Mouse (Mus musculus): ENCODE results near the gene Abtb1. TPM values are rescaled to one million over a fixed set of nuclear protein-coding genes. Genes with fewer than 3 reads are reported as not detected.
A peak's percentile ranks its signal among the peaks of the same experiment; 100 is the strongest.

Gene Abtb1
- polyA plus RNA-seq, 1 experiment from 2014 or later = 26.6 TPM

DNA sequence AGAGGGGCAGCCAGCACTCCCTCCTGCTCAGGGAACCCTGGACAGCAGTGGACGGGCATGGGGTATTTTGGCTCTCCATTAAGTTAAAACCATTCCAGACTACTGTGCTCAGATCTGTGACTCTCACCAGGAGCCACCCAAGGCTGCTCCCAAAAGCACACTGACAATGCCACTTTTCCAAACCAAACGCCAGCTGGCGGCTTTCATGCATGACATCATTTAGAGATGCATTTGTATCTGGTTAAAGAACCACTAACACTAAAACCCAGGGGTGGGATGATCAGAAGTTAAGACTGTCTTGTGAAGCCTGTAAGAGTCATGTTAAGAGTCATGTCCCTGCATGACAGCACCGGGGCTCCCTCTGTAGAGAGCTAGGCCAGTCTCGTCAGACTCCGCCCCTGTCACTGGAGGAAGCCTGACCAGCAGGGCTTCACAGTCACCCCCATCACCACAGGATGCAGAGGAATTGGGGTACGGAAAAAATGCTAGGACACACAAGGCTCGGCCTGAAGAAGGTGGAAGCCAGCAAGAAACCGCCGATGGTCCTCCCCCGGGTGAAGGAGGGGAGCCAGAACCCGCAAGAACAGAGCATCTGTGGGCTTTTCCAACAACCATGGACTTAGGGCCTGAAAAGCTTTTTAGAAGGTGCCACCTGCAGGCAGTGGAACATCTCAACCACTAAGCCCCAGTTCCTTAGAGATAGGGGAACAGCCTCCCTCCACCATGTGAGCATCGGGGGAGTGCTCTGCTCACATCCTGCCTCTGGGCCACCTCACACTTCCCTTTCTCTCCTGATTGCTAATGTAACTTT, 14.2 kb downstream of the Abtb1 start:
- 62% methylated on average over 13 of the region's 13 CpGs for WGBS
- H3K4me3 ChIP-seq (ENCODE audit: low read length) = no peak overlapping the region
- ATAC-seq = no peak
- H3K4me2 ChIP-seq (ENCODE audit: low read depth, low read length) = no peak overlapping the region
- H3K36me3 ChIP-seq (ENCODE audit: control insufficient read depth, insufficient read depth, low read length) = no peaks in the 10 kb centered on the region
- H3K27me3 ChIP-seq (replicated peaks; ENCODE audit: control insufficient read depth, insufficient read depth, low read length) = no peaks in the 10 kb centered on the region
- H3K4me1 ChIP-seq (ENCODE audit: control insufficient read depth, insufficient read depth, low read length) = peaks cover 8% of the 10 kb centered on the region
- H3K9ac ChIP-seq (ENCODE audit: low read depth, low read length) = no peak overlapping the region
- H3K9me3 ChIP-seq (ENCODE audit: control insufficient read depth, low read length) = no peaks in the 10 kb centered on the region
- 0 out of 2 replicates have a peak overlapping the region, but pooled peaks have one; percentile 5 for H3K27ac ChIP-seq (ENCODE audit: low read length)

DNA sequence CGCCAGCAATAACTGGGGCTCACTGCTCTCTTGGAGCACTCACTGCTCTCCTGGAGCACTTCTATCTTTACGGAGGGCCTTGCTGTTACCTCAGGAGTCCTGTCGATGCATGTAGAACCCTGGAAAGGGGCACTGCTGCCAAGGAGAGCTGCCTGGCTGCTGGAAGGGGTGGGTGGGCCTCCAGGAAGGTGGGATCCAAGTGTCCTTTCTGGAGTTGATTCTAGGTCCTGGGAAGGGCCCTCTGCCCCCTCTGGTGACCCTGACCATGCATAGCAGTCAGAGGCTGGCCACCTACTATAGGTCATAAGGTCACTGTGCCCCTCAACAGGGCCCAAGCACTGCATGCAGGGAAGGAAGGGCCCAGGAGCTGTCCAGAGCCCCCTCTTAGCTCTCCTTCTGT, 14.8 kb downstream of the Abtb1 start:
- WGBS = 69% methylated on average over 3 of the region's 3 CpGs
- ATAC-seq = no peak
- H3K9me3 ChIP-seq (ENCODE audit: control insufficient read depth, low read length) = no peaks in the 10 kb centered on the region
- H3K27me3 ChIP-seq (replicated peaks; ENCODE audit: control insufficient read depth, insufficient read depth, low read length) = no peaks in the 10 kb centered on the region
- no peak overlapping the region for H3K9ac ChIP-seq (ENCODE audit: low read depth, low read length)
- peaks cover 8% of the 10 kb centered on the region for H3K4me1 ChIP-seq (ENCODE audit: control insufficient read depth, insufficient read depth, low read length)
- no peak overlapping the region for H3K4me2 ChIP-seq (ENCODE audit: low read depth, low read length)
- no peak overlapping the region for H3K4me3 ChIP-seq (ENCODE audit: low read length)
- no peaks in the 10 kb centered on the region for H3K36me3 ChIP-seq (ENCODE audit: control insufficient read depth, insufficient read depth, low read length)
- 0 out of 2 replicates have a peak overlapping the region, but pooled peaks have one; percentile 5 for H3K27ac ChIP-seq (ENCODE audit: low read length)

DNA sequence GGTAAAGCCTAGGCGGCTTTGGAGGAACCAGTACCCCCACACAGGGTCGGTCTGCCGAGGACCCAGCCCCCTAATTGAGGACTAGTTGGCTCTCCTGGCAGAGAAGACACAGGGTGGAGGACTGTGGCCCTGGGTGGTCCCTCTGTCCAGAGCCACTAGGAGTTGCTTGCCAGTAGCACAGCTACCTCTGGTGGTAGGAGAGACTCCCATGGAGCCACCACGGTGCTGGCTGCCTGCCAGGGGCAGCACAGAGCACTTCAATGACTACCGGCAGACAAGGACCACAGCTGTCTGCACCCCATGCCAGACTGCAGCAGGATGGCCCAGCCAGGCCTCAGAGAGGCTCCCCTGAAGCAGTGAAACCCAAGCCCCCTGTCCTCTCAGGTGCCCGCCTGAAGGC, 15.2 kb downstream of the Abtb1 start:
- Histone ChIP-seq H3K9ac (ENCODE audit: low read depth, low read length) (no peak overlapping the region), H3K36me3 (ENCODE audit: control insufficient read depth, insufficient read depth, low read length) (no peaks in the 10 kb centered on the region), H3K27me3 (replicated peaks; ENCODE audit: control insufficient read depth, insufficient read depth, low read length) (no peaks in the 10 kb centered on the region), H3K4me1 (ENCODE audit: control insufficient read depth, insufficient read depth, low read length) (peaks cover 8% of the 10 kb centered on the region), H3K4me2 (ENCODE audit: low read depth, low read length) (no peak overlapping the region), H3K4me3 (ENCODE audit: low read length) (no peak overlapping the region), H3K27ac (ENCODE audit: low read length) (no peak overlapping the region), H3K9me3 (ENCODE audit: control insufficient read depth, low read length) (no peaks in the 10 kb centered on the region)
- WGBS = 31% methylated on average over 6 of the region's 6 CpGs
- peak; percentile 63 for ATAC-seq

DNA sequence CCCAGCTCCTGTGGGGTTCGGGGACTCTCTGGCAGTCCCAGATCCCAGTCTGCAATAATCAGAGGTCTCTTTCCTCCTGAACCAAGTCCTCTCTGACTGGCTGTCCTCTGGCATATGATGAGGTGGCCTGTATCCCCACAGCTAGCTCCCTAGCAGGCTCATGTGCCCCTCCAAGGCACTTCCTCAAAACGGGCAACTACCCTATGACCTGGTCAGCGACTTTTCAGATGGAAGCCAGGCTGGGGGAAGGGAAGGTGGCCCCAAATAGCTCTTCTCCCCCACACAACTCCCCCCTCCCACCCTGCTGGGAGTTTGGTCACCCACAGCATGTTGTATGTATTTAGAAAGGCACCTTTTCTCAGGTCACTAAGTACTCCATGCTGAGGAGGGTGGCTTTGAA, 15.7 kb downstream of the Abtb1 start:
- Histone ChIP-seq H3K27ac (ENCODE audit: low read length) (no peak overlapping the region), H3K9me3 (ENCODE audit: control insufficient read depth, low read length) (no peaks in the 10 kb centered on the region), H3K4me3 (ENCODE audit: low read length) (no peak overlapping the region), H3K4me1 (ENCODE audit: control insufficient read depth, insufficient read depth, low read length) (peaks cover 10% of the 10 kb centered on the region), H3K9ac (ENCODE audit: low read depth, low read length) (no peak overlapping the region), H3K36me3 (ENCODE audit: control insufficient read depth, insufficient read depth, low read length) (no peaks in the 10 kb centered on the region), H3K4me2 (ENCODE audit: low read depth, low read length) (no peak overlapping the region), H3K27me3 (replicated peaks; ENCODE audit: control insufficient read depth, insufficient read depth, low read length) (no peaks in the 10 kb centered on the region)
- ATAC-seq = no peak
- WGBS = 67% methylated on average over 3 of the region's 3 CpGs

DNA sequence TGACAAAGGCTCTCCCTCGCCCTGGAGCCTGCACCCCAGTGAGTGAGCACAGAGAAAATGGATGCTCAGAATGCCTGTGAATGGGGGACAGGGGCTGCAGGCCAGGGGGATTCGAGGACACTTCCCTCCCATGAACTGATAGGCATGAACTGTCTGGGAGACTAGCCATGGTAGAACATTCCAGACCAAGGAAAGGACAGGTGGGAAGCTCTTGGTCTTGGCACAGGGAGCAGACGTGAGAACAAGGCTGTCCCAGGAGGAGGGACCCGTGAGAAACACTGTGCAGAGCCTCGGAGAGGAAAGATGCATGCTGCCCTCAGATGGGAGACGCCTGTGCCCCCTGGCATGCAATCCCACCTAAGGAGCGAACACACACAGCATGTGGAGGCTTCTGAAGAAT, 17.6 kb downstream of the Abtb1 start:
- H3K4me3 ChIP-seq (ENCODE audit: low read length) = no peak overlapping the region
- H3K4me2 ChIP-seq (ENCODE audit: low read depth, low read length) = no peak overlapping the region
- no peak overlapping the region for H3K9ac ChIP-seq (ENCODE audit: low read depth, low read length)
- no peak overlapping the region for H3K27ac ChIP-seq (ENCODE audit: low read length)
- no peak for ATAC-seq
- 72% methylated on average over 7 of the region's 7 CpGs for WGBS
- no peaks in the 10 kb centered on the region for H3K9me3 ChIP-seq (ENCODE audit: control insufficient read depth, low read length)
- peaks cover 17% of the 10 kb centered on the region for H3K4me1 ChIP-seq (ENCODE audit: control insufficient read depth, insufficient read depth, low read length)
- H3K36me3 ChIP-seq (ENCODE audit: control insufficient read depth, insufficient read depth, low read length) = no peaks in the 10 kb centered on the region
- no peaks in the 10 kb centered on the region for H3K27me3 ChIP-seq (replicated peaks; ENCODE audit: control insufficient read depth, insufficient read depth, low read length)

DNA sequence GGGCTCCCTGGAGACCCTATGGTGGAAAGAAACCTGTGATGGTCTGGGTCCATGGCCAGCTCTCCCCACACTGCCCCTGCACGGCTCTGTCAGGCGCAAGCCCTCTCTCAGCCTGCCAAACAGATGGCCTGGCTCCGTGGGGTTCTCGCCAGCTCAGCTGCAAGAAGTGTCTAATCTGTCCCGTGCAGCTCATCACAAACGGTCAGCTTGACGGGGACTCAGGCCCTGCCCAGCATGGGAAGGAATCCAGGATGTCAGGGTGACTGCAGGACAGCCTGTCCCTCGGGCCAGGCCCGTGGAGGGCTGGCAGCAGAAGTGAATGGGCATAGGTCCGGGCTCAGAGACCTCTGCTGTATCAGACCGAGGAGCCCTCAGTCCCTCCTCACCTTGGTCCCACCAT, 19.9 kb downstream of the Abtb1 start:
- H3K9ac ChIP-seq (ENCODE audit: low read depth, low read length) = no peak overlapping the region
- 70% methylated on average over 11 of the region's 11 CpGs for WGBS
- H3K36me3 ChIP-seq (ENCODE audit: control insufficient read depth, insufficient read depth, low read length) = no peaks in the 10 kb centered on the region
- no peak for ATAC-seq
- H3K27ac ChIP-seq (ENCODE audit: low read length) = no peak overlapping the region
- H3K27me3 ChIP-seq (replicated peaks; ENCODE audit: control insufficient read depth, insufficient read depth, low read length) = no peaks in the 10 kb centered on the region
- no peak overlapping the region for H3K4me2 ChIP-seq (ENCODE audit: low read depth, low read length)
- H3K9me3 ChIP-seq (ENCODE audit: control insufficient read depth, low read length) = no peaks in the 10 kb centered on the region
- peaks cover 14% of the 10 kb centered on the region for H3K4me1 ChIP-seq (ENCODE audit: control insufficient read depth, insufficient read depth, low read length)
- no peak overlapping the region for H3K4me3 ChIP-seq (ENCODE audit: low read length)

DNA sequence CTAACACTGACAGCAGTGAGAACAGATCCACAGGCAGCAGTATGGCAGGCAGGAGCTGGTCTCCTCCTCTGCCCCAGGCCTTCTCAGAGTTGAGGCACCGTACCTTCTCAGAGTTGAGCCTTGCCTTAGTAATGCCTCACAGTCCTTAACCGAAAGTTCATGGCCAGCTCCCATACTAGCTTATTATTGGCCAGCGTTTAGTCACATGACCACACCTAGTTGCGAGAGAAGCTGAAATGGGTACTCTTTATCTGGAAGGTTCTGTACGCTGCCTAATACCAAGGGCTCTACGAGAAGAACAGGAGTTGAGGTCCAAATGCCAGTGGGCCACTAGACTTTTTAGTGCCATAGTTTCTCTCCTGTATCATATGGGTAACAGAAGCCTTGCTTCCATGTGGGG, 20.5 kb downstream of the Abtb1 start:
- Histone ChIP-seq H3K4me2 (ENCODE audit: low read depth, low read length) (no peak overlapping the region), H3K27ac (ENCODE audit: low read length) (no peak overlapping the region), H3K36me3 (ENCODE audit: control insufficient read depth, insufficient read depth, low read length) (no peaks in the 10 kb centered on the region), H3K4me1 (ENCODE audit: control insufficient read depth, insufficient read depth, low read length) (peaks cover 9% of the 10 kb centered on the region), H3K27me3 (replicated peaks; ENCODE audit: control insufficient read depth, insufficient read depth, low read length) (no peaks in the 10 kb centered on the region), H3K9ac (ENCODE audit: low read depth, low read length) (no peak overlapping the region), H3K9me3 (ENCODE audit: control insufficient read depth, low read length) (no peaks in the 10 kb centered on the region), H3K4me3 (ENCODE audit: low read length) (no peak overlapping the region)
- ATAC-seq = peak; percentile 14; the same call in 1 of the 2 replicates
- WGBS = 91% methylated on average over 6 of the region's 6 CpGs

DNA sequence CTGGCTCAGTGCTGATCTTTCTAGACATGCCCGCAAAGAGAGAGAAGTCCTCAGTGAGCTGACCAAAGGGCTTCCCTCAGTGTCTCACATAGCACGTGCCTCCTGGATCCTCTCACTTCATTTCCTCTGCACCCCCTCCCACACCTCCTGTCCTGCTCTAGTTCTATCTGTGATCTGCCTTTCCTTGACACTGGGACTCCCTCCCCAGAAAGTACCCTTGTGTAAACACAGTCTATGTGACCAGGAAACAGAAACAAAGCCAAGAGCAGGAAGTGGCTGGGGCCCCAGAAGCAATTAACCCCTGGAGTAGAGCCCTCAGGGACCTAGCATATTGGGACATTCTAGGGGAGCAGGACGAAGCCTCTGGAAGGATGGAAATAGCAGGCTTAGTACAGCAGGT, 20.9 kb downstream of the Abtb1 start:
- peaks cover 9% of the 10 kb centered on the region for H3K4me1 ChIP-seq (ENCODE audit: control insufficient read depth, insufficient read depth, low read length)
- H3K27ac ChIP-seq (ENCODE audit: low read length) = no peak overlapping the region
- no peaks in the 10 kb centered on the region for H3K36me3 ChIP-seq (ENCODE audit: control insufficient read depth, insufficient read depth, low read length)
- H3K27me3 ChIP-seq (replicated peaks; ENCODE audit: control insufficient read depth, insufficient read depth, low read length) = no peaks in the 10 kb centered on the region
- WGBS = 18% methylated on average over 3 of the region's 3 CpGs
- no peak overlapping the region for H3K4me3 ChIP-seq (ENCODE audit: low read length)
- no peak overlapping the region for H3K4me2 ChIP-seq (ENCODE audit: low read depth, low read length)
- no peak overlapping the region for H3K9ac ChIP-seq (ENCODE audit: low read depth, low read length)
- no peaks in the 10 kb centered on the region for H3K9me3 ChIP-seq (ENCODE audit: control insufficient read depth, low read length)
- ATAC-seq = peak; percentile 63

DNA sequence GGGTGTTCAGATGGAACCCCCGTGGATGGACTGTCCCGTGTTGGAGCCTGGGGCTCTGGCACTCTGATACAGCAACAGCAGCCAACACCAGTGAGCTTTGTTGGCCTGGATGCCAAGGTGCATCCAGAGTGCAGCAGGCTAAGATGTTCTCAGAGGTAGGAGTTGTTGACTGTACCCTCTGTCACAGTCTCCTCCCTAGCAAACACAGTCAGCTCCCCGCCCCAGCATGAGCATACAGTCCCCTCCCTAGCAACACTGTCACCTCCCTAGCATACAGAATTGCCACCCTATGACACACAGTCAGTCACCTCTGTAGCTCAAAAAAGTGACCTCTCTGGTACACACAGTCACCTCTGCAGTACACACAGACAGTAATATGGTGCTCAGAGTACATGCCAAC, 24.9 kb downstream of the Abtb1 start:
- no peaks in the 10 kb centered on the region for H3K27me3 ChIP-seq (replicated peaks; ENCODE audit: control insufficient read depth, insufficient read depth, low read length)
- ATAC-seq = no peak
- H3K27ac ChIP-seq (ENCODE audit: low read length) = no peak overlapping the region
- H3K9ac ChIP-seq (ENCODE audit: low read depth, low read length) = no peak overlapping the region
- H3K9me3 ChIP-seq (ENCODE audit: control insufficient read depth, low read length) = no peaks in the 10 kb centered on the region
- H3K4me2 ChIP-seq (ENCODE audit: low read depth, low read length) = no peak overlapping the region
- peaks cover 9% of the 10 kb centered on the region for H3K4me1 ChIP-seq (ENCODE audit: control insufficient read depth, insufficient read depth, low read length)
- WGBS = 80% methylated on average over 3 of the region's 3 CpGs
- H3K4me3 ChIP-seq (ENCODE audit: low read length) = no peak overlapping the region
- no peaks in the 10 kb centered on the region for H3K36me3 ChIP-seq (ENCODE audit: control insufficient read depth, insufficient read depth, low read length)

DNA sequence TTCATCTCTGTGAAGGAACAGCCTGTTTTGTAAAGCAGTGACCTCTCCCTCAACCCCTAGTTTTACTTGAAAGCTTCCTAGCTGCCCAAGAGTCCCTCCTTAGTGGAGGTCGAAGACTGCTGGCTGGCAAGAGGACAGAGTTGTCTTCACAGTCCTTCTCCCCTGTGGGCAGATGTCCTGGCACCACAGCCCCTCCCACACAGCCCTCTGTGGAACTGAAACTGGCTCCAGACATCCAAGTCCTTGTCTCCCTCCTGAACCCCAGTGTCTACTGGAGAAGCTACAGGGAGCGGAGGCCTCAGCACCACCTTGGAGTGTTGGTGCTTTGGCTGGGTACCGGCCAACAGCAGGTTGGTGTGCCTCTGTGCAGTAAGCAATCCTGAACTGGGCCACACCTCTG, 26.3 kb downstream of the Abtb1 start:
- 86% methylated on average over 3 of the region's 3 CpGs for WGBS
- Histone ChIP-seq H3K4me3 (ENCODE audit: low read length) (no peak overlapping the region), H3K9ac (ENCODE audit: low read depth, low read length) (no peak overlapping the region), H3K36me3 (ENCODE audit: control insufficient read depth, insufficient read depth, low read length) (no peaks in the 10 kb centered on the region), H3K27me3 (replicated peaks; ENCODE audit: control insufficient read depth, insufficient read depth, low read length) (no peaks in the 10 kb centered on the region), H3K9me3 (ENCODE audit: control insufficient read depth, low read length) (no peaks in the 10 kb centered on the region), H3K27ac (ENCODE audit: low read length) (no peak overlapping the region), H3K4me2 (ENCODE audit: low read depth, low read length) (no peak overlapping the region), H3K4me1 (ENCODE audit: control insufficient read depth, insufficient read depth, low read length) (peaks cover 3% of the 10 kb centered on the region)
- no peak for ATAC-seq

Data from intestine, embryonic 16.5 days (tissue).